Mouse (Mus musculus): ENCODE measurements around the gene Olfr27. TPM values are rescaled to one million over a fixed set of nuclear protein-coding genes. Genes with fewer than 3 reads are reported as not detected.

The Olfr27 gene
- not detected for total RNA-seq (2023)

GRCm38 (mm10) chr9:39127831-39128230 lies at the start of gene Olfr27:
TSS of gene Olfr27 (plus strand) at chr9:39128131.

GRCm38 (mm10) chr9:39078787-39079186 lies 49.1 kb upstream of the Olfr27 start, which contains the start of gene Olfr938:
TSS of gene Olfr938 (minus strand) at chr9:39078887.

GRCm38 (mm10) chr9:39166004-39166403 lies 38.1 kb downstream of the Olfr27 start, which contains the start of gene Olfr943:
TSS of gene Olfr943 (plus strand) at chr9:39166304.

Other genes starting within 250 kb of the Olfr27 start
- gene Olfr930, start 198.3 kb upstream of the Olfr27 start, total RNA-seq (2023): not detected
- not detected for gene Olfr933, start 155.8 kb upstream of the Olfr27 start, total RNA-seq (2023)
- gene Olfr934, start 139.8 kb upstream of the Olfr27 start, total RNA-seq (2023): not detected
- not detected for gene Olfr935, start 128.4 kb upstream of the Olfr27 start, total RNA-seq (2023)
- gene Olfr146, start 104.8 kb upstream of the Olfr27 start, total RNA-seq (2023): not detected
- not detected for gene Olfr937, start 63.2 kb upstream of the Olfr27 start, total RNA-seq (2023)
- gene Olfr938, start 49.2 kb upstream of the Olfr27 start, total RNA-seq (2023): not detected
- gene Olfr943, start 38.2 kb downstream of the Olfr27 start, total RNA-seq (2023): not detected
- gene Olfr944, start 73.8 kb downstream of the Olfr27 start, total RNA-seq (2023): not detected
- not detected for gene Olfr1537, start 121.9 kb downstream of the Olfr27 start, total RNA-seq (2023)
- gene Olfr945, start 148.7 kb downstream of the Olfr27 start, total RNA-seq (2023): not detected
- not detected for gene Olfr948, start 197.9 kb downstream of the Olfr27 start, total RNA-seq (2023)